Mouse (Mus musculus) forebrain, embryonic 12.5 days (tissue): ENCODE data around the gene Pde6c. TPM values are rescaled to one million over a fixed set of nuclear protein-coding genes. Genes with fewer than 3 reads are reported as not detected.
A peak's percentile ranks its signal among the peaks of the same experiment; 100 is the strongest.

Experiments
- ATAC-seq: fragments of 200-750 bp; cut with Nextera tagmentation; 2 replicates; pipeline ENCODE4 v1.8.0; 2017; ENCODE audit warnings: moderate TSS enrichment; ENCODE audit not compliant: low FRiP score
- H3K27ac ChIP-seq: fragments of 300-500 bp; sonication (generic); 2 replicates; pipeline ENCODE4 v1.5.1; 2016; ENCODE audit warnings: mild to moderate bottlenecking
- H3K27me3 ChIP-seq: fragments of 300-500 bp; sonication (generic); 2 replicates; pipeline ENCODE4 v1.6.1; 2016; ENCODE audit warnings: mild to moderate bottlenecking
- H3K36me3 ChIP-seq: fragments of 300-500 bp; sonication (generic); replicated peaks from 2 replicates; pipeline ENCODE4 v1.6.1; 2016; ENCODE audit warnings: mild to moderate bottlenecking
- H3K4me1 ChIP-seq: fragments of 300-500 bp; sonication (generic); 2 replicates; pipeline ENCODE4 v1.6.1; 2016
- H3K4me2 ChIP-seq: fragments of 300-500 bp; sonication (generic); 2 replicates; pipeline ENCODE4 v1.6.1; 2016; ENCODE audit warnings: mild to moderate bottlenecking, moderate library complexity
- H3K4me3 ChIP-seq: fragments of 300-500 bp; sonication (generic); replicated peaks from 2 replicates; pipeline ENCODE4 v1.5.1; 2016; ENCODE audit warnings: mild to moderate bottlenecking
- H3K9ac ChIP-seq: fragments of 300-500 bp; sonication (generic); 2 replicates; pipeline ENCODE4 v1.6.1; 2016; ENCODE audit warnings: mild to moderate bottlenecking
- H3K9me3 ChIP-seq: fragments of 300-500 bp; sonication (generic); 2 replicates; pipeline ENCODE4 v1.6.1; 2016
- WGBS: fragments of 180-500 bp; shearing (Covaris S2); methylation state at CpG from one replicate; pipeline ENCODE4 v1.1.7; 2016; 5-methylcytosine and 5-hydroxymethylcytosine counted together
- polyA plus RNA-seq: library from polyadenylated mRNA; unstranded; fragments of >200 nt; fragmentation: Nextera tagmentation; extraction: Ambion mirVana; gene quantifications from 2 replicates; pipeline ENCODE4 v1.2.1, GENCODE M21; 2016

Pde6c gene
- polyA plus RNA-seq, 1 experiment from 2014 or later, result not detected

- WGBS, result 87% methylated on average over 7 of the region's 7 CpGs
These were observed 17.6 kb upstream of the Pde6c start for GRCm38 (mm10) chr19:38114834-38115491.

GRCm38 (mm10) chr19:38120123-38120760 lies 12.3 kb upstream of the Pde6c start:
- WGBS, result 82% methylated on average over 5 of the region's 5 CpGs

More at GRCm38 (mm10) chr19:38114834-38115491, 17.6 kb upstream of the Pde6c start:
- ATAC-seq, result no peak
- Histone ChIP-seq H3K4me2 (no peak overlapping the region), H3K27ac (no peak overlapping the region), H3K9ac (no peak overlapping the region), H3K4me3 (no peak overlapping the region), H3K36me3 (no peaks in the 10 kb centered on the region), H3K4me1 (no peaks in the 10 kb centered on the region), H3K27me3 (no peaks in the 10 kb centered on the region), H3K9me3 (no peaks in the 10 kb centered on the region)

GRCm38 (mm10) chr19:38123921-38124320 lies 8.7 kb upstream of the Pde6c start:
- no peak for ATAC-seq
- 28% methylated on average over 9 of the region's 9 CpGs for WGBS
- Histone ChIP-seq H3K9ac (no peak overlapping the region), H3K4me3 (peak overlapping the region; percentile 57), H3K9me3 (no peaks in the 10 kb centered on the region), H3K36me3 (no peaks in the 10 kb centered on the region), H3K4me2 (peak overlapping the region; percentile 86), H3K4me1 (peaks cover 10% of the 10 kb centered on the region), H3K27me3 (peaks cover 41% of the 10 kb centered on the region), H3K27ac (no peak overlapping the region)

More at GRCm38 (mm10) chr19:38120123-38120760, 12.3 kb upstream of the Pde6c start:
- Histone ChIP-seq H3K4me3 (no peak overlapping the region), H3K9ac (no peak overlapping the region), H3K27ac (no peak overlapping the region), H3K36me3 (no peaks in the 10 kb centered on the region), H3K9me3 (no peaks in the 10 kb centered on the region), H3K27me3 (peaks cover 32% of the 10 kb centered on the region), H3K4me2 (no peak overlapping the region), H3K4me1 (peaks cover 10% of the 10 kb centered on the region)
- ATAC-seq, result no peak

- WGBS, result 2% methylated on average over 38 of the region's 77 CpGs
- Histone ChIP-seq H3K9me3 (no peaks in the 10 kb centered on the region), H3K9ac (peak overlapping the region; percentile 57), H3K36me3 (no peaks in the 10 kb centered on the region), H3K4me1 (peaks cover 10% of the 10 kb centered on the region), H3K4me2 (peak overlapping the region; percentile 86), H3K4me3 (peak overlapping the region; percentile 57), H3K27ac (no peak overlapping the region), H3K27me3 (peaks cover 41% of the 10 kb centered on the region)
- peak; percentile 57 for ATAC-seq
These were observed 8.0 kb upstream of the Pde6c start for GRCm38 (mm10) chr19:38124401-38125218.

- Histone ChIP-seq H3K4me3 (peak within 1 kb of the TSS; percentile 57), H3K27me3 (peaks cover 41% of the 10 kb centered on the region), H3K9ac (peak within 1 kb of the TSS; percentile 57), H3K27ac (no peak within 1 kb of the TSS), H3K36me3 (no peaks in the 10 kb centered on the region), H3K4me1 (peaks cover 10% of the 10 kb centered on the region), H3K4me2 (peak within 1 kb of the TSS; percentile 86), H3K9me3 (no peaks in the 10 kb centered on the region)
- no peak for ATAC-seq
- 66% methylated on average over 6 of the region's 6 CpGs for WGBS
These were observed 7.4 kb upstream of the Pde6c start, which contains the start of gene Rbp4 for GRCm38 (mm10) chr19:38125219-38125610. Gene Rbp4 (minus strand): TSS chr19:38125281.

GRCm38 (mm10) chr19:38126656-38127055 lies 5.9 kb upstream of the Pde6c start:
- Histone ChIP-seq H3K4me1 (peaks cover 10% of the 10 kb centered on the region), H3K4me2 (no peak overlapping the region), H3K9ac (no peak overlapping the region), H3K27ac (no peak overlapping the region), H3K27me3 (peaks cover 37% of the 10 kb centered on the region), H3K4me3 (no peak overlapping the region), H3K9me3 (no peaks in the 10 kb centered on the region), H3K36me3 (no peaks in the 10 kb centered on the region)
- 78% methylated on average over 8 of the region's 8 CpGs for WGBS
- ATAC-seq, result no peak

GRCm38 (mm10) chr19:38133986-38134385 lies 1.4 kb downstream of the Pde6c start:
- no peaks in the 10 kb centered on the region for H3K27me3 ChIP-seq
- H3K9ac ChIP-seq, result no peak overlapping the region
- H3K9me3 ChIP-seq, result no peaks in the 10 kb centered on the region
- no peaks in the 10 kb centered on the region for H3K36me3 ChIP-seq
- ATAC-seq, result no peak
- WGBS, result 77% methylated on average over 11 of the region's 11 CpGs
- no peak overlapping the region for H3K4me2 ChIP-seq
- no peak overlapping the region for H3K4me3 ChIP-seq
- H3K4me1 ChIP-seq, result no peaks in the 10 kb centered on the region
- H3K27ac ChIP-seq, result no peak overlapping the region

- Histone ChIP-seq H3K36me3 (no peaks in the 10 kb centered on the region), H3K4me3 (no peak overlapping the region), H3K27me3 (no peaks in the 10 kb centered on the region), H3K27ac (no peak overlapping the region), H3K9ac (no peak overlapping the region), H3K4me1 (no peaks in the 10 kb centered on the region), H3K9me3 (no peaks in the 10 kb centered on the region), H3K4me2 (no peak overlapping the region)
- ATAC-seq, result no peak
- WGBS, result 88% methylated on average over 6 of the region's 6 CpGs
These were observed 2.2 kb downstream of the Pde6c start for GRCm38 (mm10) chr19:38134806-38135205.

GRCm38 (mm10) chr19:38143540-38144271 lies 11.1 kb downstream of the Pde6c start:
- H3K9ac ChIP-seq, result no peak overlapping the region

GRCm38 (mm10) chr19:38156243-38156642 lies 23.7 kb downstream of the Pde6c start:
- Histone ChIP-seq H3K4me2 (no peak overlapping the region), H3K9me3 (0 out of 2 replicates have a peak, but pooled peaks cover 3% of the 10 kb centered on the region), H3K9ac (no peak overlapping the region), H3K4me1 (no peaks in the 10 kb centered on the region), H3K36me3 (no peaks in the 10 kb centered on the region), H3K4me3 (no peak overlapping the region), H3K27ac (no peak overlapping the region), H3K27me3 (no peaks in the 10 kb centered on the region)
- ATAC-seq, result no peak
- WGBS, result 100% methylated on average over 1 of the region's 1 CpGs

More at GRCm38 (mm10) chr19:38143540-38144271, 11.1 kb downstream of the Pde6c start:
- H3K27ac ChIP-seq, result no peak overlapping the region
- no peaks in the 10 kb centered on the region for H3K36me3 ChIP-seq
- WGBS, result 80% methylated on average over 4 of the region's 4 CpGs
- H3K4me1 ChIP-seq, result no peaks in the 10 kb centered on the region
- H3K27me3 ChIP-seq, result no peaks in the 10 kb centered on the region
- no peak overlapping the region for H3K4me3 ChIP-seq
- no peaks in the 10 kb centered on the region for H3K9me3 ChIP-seq
- no peak overlapping the region for H3K4me2 ChIP-seq
- no peak for ATAC-seq

- Histone ChIP-seq H3K4me2 (no peak overlapping the region), H3K9ac (no peak overlapping the region), H3K4me1 (no peaks in the 10 kb centered on the region), H3K36me3 (no peaks in the 10 kb centered on the region), H3K27ac (no peak overlapping the region), H3K9me3 (no peaks in the 10 kb centered on the region), H3K4me3 (no peak overlapping the region), H3K27me3 (no peaks in the 10 kb centered on the region)
- ATAC-seq, result no peak
- 93% methylated on average over 21 of the region's 21 CpGs for WGBS
These were observed 29.2 kb downstream of the Pde6c start for GRCm38 (mm10) chr19:38161648-38162354.
